Comparison of ENCODE assay signal across 21 mouse cellular contexts in the genomic region with DNA sequence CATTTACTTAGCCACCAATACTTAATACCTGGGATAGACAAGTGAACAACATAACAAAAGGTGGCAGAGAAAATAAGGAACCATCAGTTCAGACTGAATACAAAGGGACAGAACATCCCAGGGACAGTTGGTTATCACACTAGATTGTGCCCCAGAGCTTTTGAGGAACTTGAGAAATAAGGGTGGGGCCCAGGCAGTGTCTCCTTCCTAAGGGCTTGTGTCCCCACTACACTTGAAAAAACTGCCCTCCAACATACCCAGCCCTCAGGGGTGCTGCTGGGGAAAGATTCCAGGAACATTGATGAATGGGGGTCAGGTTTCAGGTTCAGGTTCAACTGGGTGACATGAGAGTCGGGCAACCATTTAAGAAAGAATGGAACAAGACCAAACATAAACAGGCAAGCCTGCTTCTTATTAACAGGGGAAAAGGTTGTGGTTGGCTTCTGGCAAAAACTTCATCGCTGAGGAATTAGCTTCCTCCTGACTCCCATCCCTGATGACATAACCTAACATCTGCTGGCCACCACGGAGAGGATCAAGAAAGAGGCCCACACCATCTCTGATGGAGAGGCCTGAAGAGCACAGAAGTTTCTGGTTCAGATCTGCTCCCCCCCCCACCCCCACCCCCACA.
DNase-seq lines count a peak whose midpoint lies in the region; ATAC-seq and TF ChIP-seq lines count a peak whose summit lies in the region.
"Had no signal": no experiment of that assay in that cellular context is flagged by ENCODE, and none has a peak within 500 bp of the region (broad histone marks: within the 10 kb centered on the region; RNA-seq: fewer than 3 reads in every experiment).

No protein-coding gene starts in this region.

- H3K36me3 ChIP-seq in embryonic facial prominence, embryonic 14.5 days (ENCODE audit: control insufficient read depth, insufficient read depth, low read length): no peaks in the 10 kb centered on the region
- H3K36me3 ChIP-seq in intestine, embryonic 15.5 days: no peaks in the 10 kb centered on the region
- no peaks in the 10 kb centered on the region for H3K36me3 ChIP-seq in heart, embryonic 11.5 days (ENCODE audit: control insufficient read depth, insufficient read depth, low read length)
- H3K36me3 ChIP-seq: heart, embryonic 13.5 days had no signal

- H3K27me3 ChIP-seq in Patski: no peaks in the 10 kb centered on the region
- H3K27me3 ChIP-seq in embryonic facial prominence, embryonic 14.5 days (replicated peaks; ENCODE audit: control insufficient read depth, insufficient read depth, low read length): no peaks in the 10 kb centered on the region
- no peaks in the 10 kb centered on the region for H3K27me3 ChIP-seq in intestine, embryonic 15.5 days (replicated peaks)
- H3K27me3 ChIP-seq in heart, embryonic 11.5 days (ENCODE audit: control insufficient read depth, insufficient read depth, low read length): no peaks in the 10 kb centered on the region; the same call in 1 of the 2 replicates

- no peak overlapping the region for H3K9ac ChIP-seq in embryonic facial prominence, embryonic 14.5 days (ENCODE audit: low read depth, low read length)
- H3K9ac ChIP-seq in intestine, embryonic 15.5 days: no peak overlapping the region
- H3K9ac ChIP-seq in heart, embryonic 11.5 days (ENCODE audit: low read depth, low read length): no peak overlapping the region
- H3K9ac ChIP-seq: heart, embryonic 13.5 days; liver, postnatal 0 days had no signal

- TF ChIP-seq CTCF in Patski (IDR thresholded peaks at IDR 0.05): no peak

- CTCF ChIA-PET in Patski (lab: Charles Lee): interaction anchor here (1.0 to 2.2 kb wide), 2 partner anchors 20 to 75 kb away, joined by 3 to 6 read pairs; no protein-coding TSS in a partner anchor

- peak; percentile 10 for DNase-seq in lung, postnatal 36 days
- no peak for DNase-seq in lung, postnatal 10 days
- peak; percentile 55 for DNase-seq in Patski (ENCODE audit: low read depth, low spot score)
- DNase-seq in embryonic facial prominence, embryonic 14.5 days (ENCODE audit: low spot score): peak; percentile 75
- DNase-seq in adrenal gland, adult (ENCODE audit: inconsistent age in 2 of 2, low spot score in 1 of 2): no peak
- DNase-seq: adrenal gland, postnatal 36 days; cerebellum, adult 8-10 months; gastrocnemius, adult 2 months; heart, postnatal 4 days; layer of hippocampus, postnatal 36 days; liver; liver, postnatal 0 days; lung, postnatal 14 days; thymus, postnatal 14 days had no signal

- in situ Hi-C loops in Patski (cut with MboI; ENCODE audit: low pct_unique_long_range_greater_than_20kb): loop anchor here (5.0 to 25.0 kb wide), 3 partner anchors 73 to 772 kb away; a partner anchor contains a TSS

- H3K4me3 ChIP-seq in embryonic facial prominence, embryonic 14.5 days (ENCODE audit: low read depth, low read length): no peak overlapping the region
- no peak overlapping the region for H3K4me3 ChIP-seq in intestine, embryonic 15.5 days (replicated peaks)
- H3K4me3 ChIP-seq in heart, embryonic 11.5 days (ENCODE audit: low read depth, low read length): no peak overlapping the region
- H3K4me3 ChIP-seq: gastrocnemius, adult 2 months; heart, embryonic 13.5 days had no signal

- 11% methylated on average over 3 of the region's 3 CpGs for WGBS in embryonic facial prominence, embryonic 14.5 days
- 24% methylated on average over 3 of the region's 3 CpGs for WGBS in intestine, embryonic 15.5 days
- 47% methylated on average over 3 of the region's 3 CpGs for WGBS in heart, embryonic 11.5 days (ENCODE audit: insufficient replicate concordance)

- H3K4me2 ChIP-seq in embryonic facial prominence, embryonic 14.5 days (ENCODE audit: low read depth, low read length): no peak overlapping the region
- no peak overlapping the region for H3K4me2 ChIP-seq in intestine, embryonic 15.5 days (replicated peaks)
- H3K4me2 ChIP-seq in heart, embryonic 11.5 days: no peak overlapping the region
- H3K4me2 ChIP-seq: heart, embryonic 13.5 days had no signal

- peak; percentile 61 for ATAC-seq in Patski
- ATAC-seq in embryonic facial prominence, embryonic 14.5 days (ENCODE audit: low read depth): no peak
- peak; percentile 84 for ATAC-seq in megakaryocyte progenitor cell, adult 5-6 weeks (replicated peaks; ENCODE audit: poor library complexity)
- ATAC-seq in intestine, embryonic 15.5 days: no peak
- no peak for ATAC-seq in heart, embryonic 11.5 days (replicated peaks; ENCODE audit: insufficient number of reproducible peaks, low FRiP score, low TSS enrichment)
- ATAC-seq: activated CD4-positive, CD25-positive, alpha-beta regulatory T cell, adult 4 months; hindbrain, embryonic 16.5 days; intestine, postnatal 0 days; liver, postnatal 0 days had no signal

- POLR2A ChIA-PET in Patski (lab: Charles Lee): interaction anchor here (1.0 kb wide), 1 partner anchor 70 kb away, joined by 3 read pairs; no protein-coding TSS in a partner anchor

- H3K9me3 ChIP-seq in embryonic facial prominence, embryonic 14.5 days (ENCODE audit: control insufficient read depth, low read length): no peaks in the 10 kb centered on the region
- no peaks in the 10 kb centered on the region for H3K9me3 ChIP-seq in intestine, embryonic 15.5 days
- no peaks in the 10 kb centered on the region for H3K9me3 ChIP-seq in heart, embryonic 11.5 days (replicated peaks; ENCODE audit: control insufficient read depth, low read length)
- H3K9me3 ChIP-seq: heart, embryonic 13.5 days had no signal

- no peak overlapping the region for H3K27ac ChIP-seq in embryonic facial prominence, embryonic 14.5 days (replicated peaks; ENCODE audit: low read depth, low read length)
- H3K27ac ChIP-seq in intestine, embryonic 15.5 days: no peak overlapping the region
- no peak overlapping the region for H3K27ac ChIP-seq in heart, embryonic 11.5 days (ENCODE audit: low read depth, low read length)
- H3K27ac ChIP-seq: gastrocnemius, adult 2 months; heart, embryonic 13.5 days had no signal

- peaks cover 14% of the 10 kb centered on the region; the same call in 1 of the 2 replicates for H3K4me1 ChIP-seq in embryonic facial prominence, embryonic 14.5 days (ENCODE audit: control insufficient read depth, insufficient read depth, low read length)
- no peaks in the 10 kb centered on the region for H3K4me1 ChIP-seq in intestine, embryonic 15.5 days (replicated peaks)
- H3K4me1 ChIP-seq in heart, embryonic 11.5 days (ENCODE audit: control insufficient read depth, insufficient read depth, low read length): peaks cover 6% of the 10 kb centered on the region; the same call in 1 of the 2 replicates

Comparison
In these comparisons a context has a peak if more than half of its experiments do, and no peak if none do; other contexts are left out.
1. DNase-seq: peak in lung, postnatal 36 days (single experiment), Patski (single experiment) and embryonic facial prominence, embryonic 14.5 days (single experiment); none in lung, postnatal 10 days (single experiment) and adrenal gland, adult (0 of 2).
2. ATAC-seq: peak in Patski (single experiment) and megakaryocyte progenitor cell, adult 5-6 weeks (single experiment); none in embryonic facial prominence, embryonic 14.5 days (single experiment), intestine, embryonic 15.5 days (single experiment) and heart, embryonic 11.5 days (single experiment).